Mouse (Mus musculus) cerebellum, adult 2 months (tissue): ENCODE data around the gene Rab39.

Experiments used
- CTCF ChIP-seq: fragments of 200-500 bp; IDR thresholded peaks from 2 replicates; pipeline ENCODE4 v1.5.1; 2011; ENCODE audit warnings: low read depth, mild to moderate bottlenecking, control low read depth, low read length, moderate library complexity, borderline replicate concordance; ENCODE audit not compliant: insufficient read depth
- POLR2A ChIP-seq: fragments of 200-500 bp; IDR thresholded peaks from 2 replicates; pipeline ENCODE4 v1.6.1; 2011; ENCODE audit warnings: low read length, control low read depth, borderline replicate concordance; ENCODE audit not compliant: insufficient read depth

- TF ChIP-seq POLR2A (no peak), CTCF (no peak)
Observed at GRCm38 (mm10) chr9:53705992-53706696, at the start of gene Rab39.
